Mouse (Mus musculus): ENCODE results near the gene Tmprss7. TPM values are rescaled to one million over a fixed set of nuclear protein-coding genes. Genes with fewer than 3 reads are reported as not detected.

The Tmprss7 gene
- polyA plus RNA-seq (2016; fragmentation: Nextera tagmentation; extraction: Ambion mirVana): 0.29 and 0.44 TPM in 2 replicates

DNA sequence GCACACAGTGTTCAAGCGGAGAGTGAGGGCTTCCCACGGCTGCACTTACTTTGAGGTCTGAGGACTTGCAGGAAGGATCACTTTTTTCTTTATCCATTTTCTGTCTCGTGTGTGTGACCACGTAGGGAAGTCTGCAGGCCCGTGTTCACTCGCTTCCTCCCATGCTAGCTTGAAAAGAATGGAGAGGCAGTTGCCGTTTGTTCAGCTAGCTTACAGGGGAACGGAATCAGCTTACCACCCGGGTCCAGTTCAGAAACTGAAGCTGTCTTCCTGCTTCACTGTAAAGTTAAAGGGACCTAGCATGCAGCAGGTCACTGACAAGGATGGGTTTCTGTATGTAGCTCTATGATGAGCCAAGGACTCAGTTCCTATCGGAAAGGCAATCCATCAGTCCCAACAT is at the start of gene Tmprss7:
Tmprss7 (minus strand) TSS at position 101 of the 400 bp plus-strand sequence.
- Histone ChIP-seq H3K9ac (no peak within 1 kb of the TSS), H3K27me3 (replicated peaks) (no peaks in the 10 kb centered on the region), H3K4me2 (no peak within 1 kb of the TSS), H3K27ac (no peak within 1 kb of the TSS), H3K4me3 (no peak within 1 kb of the TSS), H3K4me1 (no peaks in the 10 kb centered on the region), H3K9me3 (replicated peaks) (no peaks in the 10 kb centered on the region), H3K36me3 (no peaks in the 10 kb centered on the region)
- no peak for ATAC-seq
- WGBS (ENCODE audit: insufficient replicate concordance): 53% methylated on average over 10 of the region's 10 CpGs

DNA sequence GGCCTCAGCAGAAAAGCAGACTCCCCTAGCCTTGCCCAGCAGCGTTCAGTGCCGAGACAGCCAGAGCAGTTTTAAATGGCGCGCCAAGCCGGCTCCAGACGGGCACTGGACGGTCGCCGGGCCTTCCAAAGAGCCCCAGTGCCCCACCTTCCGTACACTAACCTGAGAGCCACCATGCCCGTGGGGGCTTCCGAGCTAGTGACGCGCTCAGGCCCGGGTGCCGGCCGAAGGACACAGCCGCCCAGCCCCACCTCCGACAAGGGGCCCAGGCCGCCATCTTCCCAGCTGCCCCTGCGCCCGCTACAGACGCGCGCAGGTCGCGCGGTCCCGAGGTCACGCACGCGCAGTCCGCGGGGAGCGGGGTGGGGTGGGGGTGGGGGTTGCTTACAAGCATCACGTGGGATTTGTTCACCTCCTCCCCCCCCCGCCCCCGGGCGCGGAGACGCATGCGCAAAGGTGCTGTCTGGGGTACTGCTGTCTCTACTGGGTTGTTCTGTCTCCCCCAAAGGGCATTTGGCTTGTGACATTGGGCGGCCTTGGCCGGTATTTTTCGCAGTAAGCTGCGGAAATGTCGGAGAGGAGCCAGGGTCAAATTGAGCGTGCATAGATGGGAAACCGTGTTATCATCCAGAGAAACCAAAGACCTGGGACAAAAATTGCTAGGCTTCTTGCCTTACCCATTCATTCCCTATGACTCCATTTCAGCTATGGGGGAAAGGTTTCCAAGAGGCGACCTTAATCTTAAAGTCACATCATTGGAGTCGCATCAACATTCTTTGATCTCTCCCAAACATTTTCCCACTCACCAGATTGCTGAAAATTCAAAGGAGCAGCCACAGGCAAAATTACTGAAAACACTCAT is 49.4 kb upstream of the Tmprss7 start, which contains the start of gene Abhd10:
Abhd10 (minus strand) TSS at position 341 of the 862 bp plus-strand sequence.
- peak; percentile 99 for ATAC-seq
- Histone ChIP-seq H3K9me3 (replicated peaks) (no peaks in the 10 kb centered on the region), H3K4me2 (peak within 1 kb of the TSS; percentile 78), H3K4me3 (peak within 1 kb of the TSS; percentile 79), H3K9ac (peak within 1 kb of the TSS; percentile 89), H3K27me3 (replicated peaks) (no peaks in the 10 kb centered on the region), H3K4me1 (peaks cover 22% of the 10 kb centered on the region), H3K27ac (peak within 1 kb of the TSS; percentile 85), H3K36me3 (peaks cover 19% of the 10 kb centered on the region)
- WGBS (ENCODE audit: insufficient replicate concordance): 2% methylated on average over 37 of the region's 51 CpGs

DNA sequence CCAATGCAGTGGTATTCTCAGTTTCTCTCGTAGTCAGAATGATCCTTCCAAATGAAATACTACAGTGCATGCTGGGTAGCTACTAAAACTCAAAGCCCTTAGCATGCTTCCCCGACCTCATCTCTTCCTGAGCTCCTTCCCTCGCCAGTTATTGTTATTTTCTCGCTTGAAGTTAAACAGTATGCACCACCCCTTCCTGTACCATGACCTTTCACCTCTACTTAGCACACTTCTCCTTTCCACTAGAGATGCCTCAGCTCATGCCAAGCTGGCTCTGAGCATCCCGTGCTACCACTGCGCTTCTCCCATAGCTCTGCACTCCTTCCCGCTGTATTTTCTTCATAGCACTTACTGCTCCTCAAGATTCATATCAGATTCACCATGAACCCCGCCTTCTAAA is 44.4 kb upstream of the Tmprss7 start:
- Histone ChIP-seq H3K27me3 (replicated peaks) (no peaks in the 10 kb centered on the region), H3K4me3 (no peak overlapping the region), H3K27ac (no peak overlapping the region), H3K4me2 (no peak overlapping the region), H3K9ac (no peak overlapping the region), H3K4me1 (peaks cover 16% of the 10 kb centered on the region), H3K36me3 (peaks cover 62% of the 10 kb centered on the region), H3K9me3 (replicated peaks) (no peaks in the 10 kb centered on the region)
- WGBS (ENCODE audit: insufficient replicate concordance): 66% methylated on average over 8 of the region's 8 CpGs
- ATAC-seq: no peak

DNA sequence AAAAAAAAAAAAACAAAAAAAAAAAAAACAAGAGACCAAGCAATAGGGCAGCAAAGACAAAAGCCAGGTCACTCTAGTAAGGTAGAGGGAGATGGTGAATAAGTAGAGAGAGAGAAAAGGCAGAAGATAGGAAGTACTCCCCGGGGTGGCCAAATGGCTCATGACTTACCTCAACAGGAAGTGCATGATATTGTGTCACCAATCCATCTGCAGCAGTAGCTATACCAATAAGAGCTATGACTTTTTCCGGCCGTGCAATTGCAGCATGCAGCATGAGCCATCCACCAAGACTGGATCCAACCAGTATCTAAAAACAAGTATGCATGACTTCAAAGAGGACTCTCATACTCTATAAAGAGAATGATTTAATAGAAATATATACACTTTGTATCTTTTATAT is 43.3 kb upstream of the Tmprss7 start:
- no peak overlapping the region for H3K27ac ChIP-seq
- H3K9me3 ChIP-seq (replicated peaks): no peaks in the 10 kb centered on the region
- WGBS (ENCODE audit: insufficient replicate concordance): 75% methylated on average over 3 of the region's 3 CpGs
- H3K36me3 ChIP-seq: peaks cover 74% of the 10 kb centered on the region
- no peak overlapping the region for H3K4me3 ChIP-seq
- peaks cover 16% of the 10 kb centered on the region for H3K4me1 ChIP-seq
- H3K27me3 ChIP-seq (replicated peaks): no peaks in the 10 kb centered on the region
- ATAC-seq: no peak
- no peak overlapping the region for H3K4me2 ChIP-seq
- no peak overlapping the region for H3K9ac ChIP-seq

DNA sequence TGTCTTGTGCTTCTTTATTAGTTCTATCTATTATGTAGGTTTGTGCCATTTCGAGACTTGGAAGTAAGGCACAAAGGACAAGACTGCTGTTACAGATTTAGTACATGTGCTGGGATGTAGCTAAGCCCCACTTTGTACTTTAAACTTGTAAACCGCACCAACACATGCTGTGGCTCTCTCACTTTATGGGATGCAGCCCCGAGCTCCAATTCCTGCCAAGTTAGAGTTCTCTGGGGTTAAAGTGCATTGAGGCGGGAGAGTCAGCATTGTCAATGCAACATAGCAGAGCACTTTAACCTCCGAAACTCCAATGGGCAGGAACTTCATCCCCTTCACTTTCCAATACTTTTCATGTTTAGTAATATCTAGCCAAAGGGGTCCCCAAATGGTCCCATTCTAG is 35.7 kb upstream of the Tmprss7 start:
- WGBS (ENCODE audit: insufficient replicate concordance): 77% methylated on average over 5 of the region's 5 CpGs
- no peak overlapping the region for H3K27ac ChIP-seq
- no peak overlapping the region for H3K4me2 ChIP-seq
- peaks cover 12% of the 10 kb centered on the region for H3K27me3 ChIP-seq (replicated peaks)
- H3K36me3 ChIP-seq: peaks cover 56% of the 10 kb centered on the region
- no peaks in the 10 kb centered on the region for H3K9me3 ChIP-seq (replicated peaks)
- no peaks in the 10 kb centered on the region for H3K4me1 ChIP-seq
- H3K4me3 ChIP-seq: no peak overlapping the region
- no peak overlapping the region for H3K9ac ChIP-seq
- no peak for ATAC-seq

DNA sequence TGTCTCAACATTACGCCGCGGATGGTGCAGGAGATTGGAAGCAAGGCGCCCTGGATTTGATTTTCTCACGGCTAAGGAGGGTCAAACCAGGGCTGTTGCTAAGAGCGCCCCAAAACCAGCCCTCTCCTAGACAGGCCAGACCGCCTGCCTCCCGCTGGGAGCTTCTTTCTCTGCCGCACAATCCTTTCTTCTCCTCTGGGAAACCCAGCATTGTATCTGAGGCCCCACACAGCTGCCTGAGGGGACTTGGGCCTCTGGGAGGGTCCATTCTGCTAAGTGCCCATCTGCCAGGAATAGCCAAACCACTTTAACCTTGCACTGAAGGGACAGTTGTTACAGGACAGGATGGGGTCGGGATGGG is 31.3 kb upstream of the Tmprss7 start:
- Histone ChIP-seq H3K4me2 (peak overlapping the region; percentile 69), H3K27ac (no peak overlapping the region), H3K4me1 (no peaks in the 10 kb centered on the region), H3K36me3 (peaks cover 18% of the 10 kb centered on the region), H3K9me3 (replicated peaks) (no peaks in the 10 kb centered on the region), H3K9ac (peak overlapping the region; percentile 46; the same call in 1 of the 2 replicates), H3K27me3 (replicated peaks) (peaks cover 31% of the 10 kb centered on the region), H3K4me3 (peak overlapping the region; percentile 42)
- WGBS (ENCODE audit: insufficient replicate concordance): 13% methylated on average over 10 of the region's 10 CpGs
- ATAC-seq: no peak

DNA sequence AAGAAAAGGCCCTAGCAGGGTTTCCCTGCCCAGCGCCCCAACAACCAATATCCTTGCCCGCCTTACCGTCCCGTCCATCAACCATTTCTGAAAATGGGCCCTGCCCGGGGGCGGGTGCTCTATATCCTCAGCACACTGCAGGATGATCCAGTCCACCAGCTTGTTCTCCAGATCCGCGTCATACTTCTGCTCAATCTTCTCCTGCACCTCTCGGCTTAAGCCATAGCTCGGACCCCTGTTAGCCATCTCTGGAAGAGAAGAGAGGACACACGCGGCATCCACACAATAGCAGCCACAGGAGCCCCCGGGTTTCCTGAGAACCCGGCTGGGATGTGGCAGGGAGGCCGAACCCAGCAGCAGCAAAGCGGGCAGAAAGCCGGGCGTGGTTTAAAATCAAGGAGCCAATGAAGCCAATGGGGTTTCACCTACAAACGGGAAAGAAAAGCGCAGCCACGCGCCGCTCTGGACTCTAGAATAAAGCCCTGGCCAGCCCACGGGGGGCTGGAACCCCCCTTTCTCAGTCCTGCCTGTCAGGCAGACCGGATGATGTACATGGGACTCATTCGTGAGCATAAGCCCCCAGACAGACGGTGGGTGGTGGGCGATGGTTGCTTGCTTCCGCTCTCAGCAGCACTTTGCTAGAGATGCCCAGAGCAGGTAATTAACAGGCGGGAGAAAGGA is 30.7 kb upstream of the Tmprss7 start, which contains the start of gene Tagln3:
Tagln3 (minus strand) TSS at position 548 of the 681 bp plus-strand sequence.
- H3K9me3 ChIP-seq (replicated peaks): no peaks in the 10 kb centered on the region
- no peak for ATAC-seq
- peaks cover 13% of the 10 kb centered on the region for H3K36me3 ChIP-seq
- peak within 1 kb of the TSS; percentile 46; the same call in 1 of the 2 replicates for H3K9ac ChIP-seq
- peak within 1 kb of the TSS; percentile 42 for H3K4me3 ChIP-seq
- H3K4me2 ChIP-seq: peak within 1 kb of the TSS; percentile 69
- no peak within 1 kb of the TSS for H3K27ac ChIP-seq
- WGBS (ENCODE audit: insufficient replicate concordance): 7% methylated on average over 30 of the region's 30 CpGs
- peaks cover 31% of the 10 kb centered on the region for H3K27me3 ChIP-seq (replicated peaks)
- no peaks in the 10 kb centered on the region for H3K4me1 ChIP-seq

DNA sequence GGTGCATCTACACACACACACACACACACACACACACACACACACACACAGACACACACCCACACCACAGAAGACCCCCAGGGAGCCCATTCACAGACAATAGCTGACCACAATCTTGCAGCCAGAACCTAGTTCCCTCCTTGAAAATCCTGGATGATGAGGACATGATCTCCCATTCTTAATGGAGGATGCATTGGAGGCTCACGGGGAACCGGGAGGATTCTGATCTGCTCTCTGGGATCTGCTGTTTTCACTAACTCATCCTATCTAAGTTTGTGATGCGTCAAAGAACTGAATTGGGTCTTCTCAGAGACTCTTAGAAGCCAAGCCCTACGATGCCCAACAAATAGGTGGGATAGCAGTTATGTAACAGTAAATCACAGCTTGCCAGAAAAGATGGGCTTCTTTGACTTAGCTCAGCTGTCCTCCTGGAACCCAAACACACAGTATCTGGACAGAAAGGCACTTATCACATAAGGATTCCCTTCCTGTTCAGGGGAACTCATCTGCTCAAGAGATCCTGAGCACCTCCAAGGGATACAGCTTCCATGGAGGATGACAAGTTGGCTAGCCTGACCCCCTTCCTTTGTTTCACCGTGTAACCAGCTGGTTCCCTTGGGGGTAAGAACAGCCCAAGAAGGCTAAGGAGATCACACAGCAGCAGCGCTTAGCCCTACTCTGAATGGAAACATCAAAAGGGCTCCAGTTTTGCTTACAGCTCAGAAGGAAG is 29.9 kb upstream of the Tmprss7 start:
- no peak overlapping the region for H3K9ac ChIP-seq
- H3K4me3 ChIP-seq: no peak overlapping the region
- no peaks in the 10 kb centered on the region for H3K4me1 ChIP-seq
- peaks cover 4% of the 10 kb centered on the region for H3K36me3 ChIP-seq
- H3K27ac ChIP-seq: no peak overlapping the region
- H3K27me3 ChIP-seq (replicated peaks): peaks cover 31% of the 10 kb centered on the region
- 67% methylated on average over 6 of the region's 6 CpGs for WGBS (ENCODE audit: insufficient replicate concordance)
- no peaks in the 10 kb centered on the region for H3K9me3 ChIP-seq (replicated peaks)
- peak overlapping the region; percentile 69; the same call in 1 of the 2 replicates for H3K4me2 ChIP-seq
- no peak for ATAC-seq

DNA sequence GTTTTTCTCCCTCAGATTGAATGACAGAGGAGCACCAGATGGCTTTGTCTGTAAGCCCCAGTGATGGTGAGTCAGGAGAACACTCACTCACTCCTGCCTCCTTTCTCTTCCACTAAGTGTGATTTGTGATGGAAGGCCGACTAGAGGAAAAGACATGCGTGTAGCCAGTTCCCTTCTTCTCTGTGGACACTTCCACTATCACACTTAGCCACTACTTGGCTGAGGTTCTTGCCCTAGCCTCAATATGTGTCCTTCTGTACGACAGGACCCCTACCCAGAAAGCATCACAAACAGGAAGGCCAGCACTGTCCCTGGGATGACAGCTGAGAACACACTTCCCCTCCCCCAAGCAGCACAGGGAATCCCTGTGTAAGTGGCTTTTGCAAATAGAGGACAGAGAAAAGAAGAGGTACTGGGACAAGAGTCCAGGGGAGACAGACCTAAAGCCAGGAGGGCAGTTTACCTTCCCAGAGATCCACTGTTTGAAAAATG is 29.0 kb upstream of the Tmprss7 start:
- WGBS (ENCODE audit: insufficient replicate concordance): 55% methylated on average over 3 of the region's 3 CpGs
- H3K9ac ChIP-seq: no peak overlapping the region
- H3K4me3 ChIP-seq: no peak overlapping the region
- H3K4me1 ChIP-seq: no peaks in the 10 kb centered on the region
- no peaks in the 10 kb centered on the region for H3K36me3 ChIP-seq
- no peak for ATAC-seq
- peaks cover 31% of the 10 kb centered on the region for H3K27me3 ChIP-seq (replicated peaks)
- no peaks in the 10 kb centered on the region for H3K9me3 ChIP-seq (replicated peaks)
- no peak overlapping the region for H3K27ac ChIP-seq
- no peak overlapping the region for H3K4me2 ChIP-seq

DNA sequence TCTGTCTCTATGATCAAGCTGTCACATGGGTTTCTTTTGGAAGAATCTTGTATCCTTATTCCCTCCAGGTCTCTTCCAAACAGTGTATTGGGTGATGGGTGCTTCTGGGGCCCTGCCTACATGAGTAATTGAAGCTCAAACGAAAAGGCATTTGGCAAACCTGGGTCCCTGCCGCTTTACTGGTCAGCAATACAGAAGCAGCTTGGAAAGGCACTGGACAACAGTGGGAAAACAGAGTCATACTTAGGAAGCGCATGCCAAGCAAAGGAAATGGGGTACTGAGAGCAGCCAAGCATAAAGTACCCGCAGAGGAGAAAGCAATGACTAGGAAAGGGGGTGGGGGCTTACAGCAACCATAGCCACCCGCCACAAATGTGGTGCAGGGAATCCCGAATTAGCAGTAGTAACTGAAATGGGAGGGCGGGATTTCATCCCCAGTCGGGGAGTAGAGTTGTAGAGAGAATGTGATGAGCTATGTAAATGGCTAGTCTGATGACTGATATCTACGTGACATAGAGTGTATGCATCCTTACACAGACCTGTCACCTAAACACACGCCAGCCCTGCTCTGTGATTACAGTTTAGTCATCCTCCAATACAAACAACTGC is 26.7 kb upstream of the Tmprss7 start:
- Histone ChIP-seq H3K9me3 (replicated peaks) (no peaks in the 10 kb centered on the region), H3K36me3 (no peaks in the 10 kb centered on the region), H3K27me3 (replicated peaks) (peaks cover 28% of the 10 kb centered on the region), H3K27ac (no peak overlapping the region), H3K4me1 (no peaks in the 10 kb centered on the region), H3K4me2 (no peak overlapping the region), H3K4me3 (no peak overlapping the region), H3K9ac (no peak overlapping the region)
- 63% methylated on average over 10 of the region's 10 CpGs for WGBS (ENCODE audit: insufficient replicate concordance)
- ATAC-seq: no peak

DNA sequence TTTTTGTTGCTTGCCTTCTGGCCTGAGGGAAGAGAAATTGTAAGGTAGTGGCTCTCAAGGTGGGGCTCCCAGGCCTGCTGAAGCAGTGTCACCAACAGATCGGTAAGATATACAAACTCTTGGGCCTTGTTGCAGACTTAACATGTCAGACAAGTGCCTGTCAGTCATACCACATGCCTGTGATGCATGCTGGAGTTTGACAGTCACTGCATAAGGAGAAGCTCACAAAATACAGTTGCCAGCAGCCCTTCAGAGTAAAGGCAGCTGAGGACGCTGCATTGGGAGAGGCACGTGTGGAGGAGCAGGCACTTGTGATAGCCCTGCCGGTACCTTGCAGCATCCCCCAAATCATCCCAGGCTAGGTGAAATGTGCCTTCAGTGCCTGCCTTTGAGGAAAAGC is 24.8 kb upstream of the Tmprss7 start:
- Histone ChIP-seq H3K4me3 (no peak overlapping the region), H3K4me2 (no peak overlapping the region), H3K36me3 (no peaks in the 10 kb centered on the region), H3K27me3 (replicated peaks) (peaks cover 10% of the 10 kb centered on the region), H3K4me1 (no peaks in the 10 kb centered on the region), H3K9ac (no peak overlapping the region), H3K9me3 (replicated peaks) (no peaks in the 10 kb centered on the region), H3K27ac (no peak overlapping the region)
- no peak for ATAC-seq
- WGBS (ENCODE audit: insufficient replicate concordance): 82% methylated on average over 4 of the region's 4 CpGs
